Mouse (Mus musculus) layer of hippocampus, adult 11-12 months (tissue): Measurements from ENCODE around the gene Slc25a13.

Experiments
- DNase-seq: peaks from one replicate; pipeline ENCODE4 v3.0.0; 2022; ENCODE audit warnings: low spot score

The Slc25a13 gene

GRCm38 (mm10) chr6:6112767-6113528 is 104.0 kb downstream of the Slc25a13 start:
- DNase-seq = no peak

DNA sequence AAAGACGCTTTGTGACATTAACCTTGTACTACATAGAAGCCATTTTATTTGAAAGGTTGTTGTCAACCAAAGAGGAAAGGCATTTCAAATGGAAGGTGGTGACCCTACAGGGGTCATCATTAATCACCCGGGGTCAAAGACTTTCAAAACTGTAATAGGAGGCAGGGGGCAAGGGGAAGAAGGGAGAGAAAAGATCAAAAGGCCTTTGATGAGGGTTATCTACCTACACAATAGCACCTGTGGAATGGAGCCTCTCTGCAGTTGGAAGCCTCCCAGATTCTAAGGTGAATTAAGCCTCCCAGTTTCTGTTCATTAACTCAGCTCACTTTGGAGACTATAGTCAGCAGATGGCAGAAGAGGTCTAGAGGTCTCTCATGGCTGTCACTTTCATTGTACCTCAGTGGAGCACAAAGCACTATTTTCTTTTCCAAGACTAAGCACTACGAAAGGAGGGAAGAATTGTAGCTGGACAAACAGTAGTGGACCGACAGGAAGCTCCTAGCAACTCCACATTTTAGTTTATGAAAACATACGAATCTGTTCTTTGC is 109.5 kb downstream of the Slc25a13 start:
- DNase-seq = no peak

DNA sequence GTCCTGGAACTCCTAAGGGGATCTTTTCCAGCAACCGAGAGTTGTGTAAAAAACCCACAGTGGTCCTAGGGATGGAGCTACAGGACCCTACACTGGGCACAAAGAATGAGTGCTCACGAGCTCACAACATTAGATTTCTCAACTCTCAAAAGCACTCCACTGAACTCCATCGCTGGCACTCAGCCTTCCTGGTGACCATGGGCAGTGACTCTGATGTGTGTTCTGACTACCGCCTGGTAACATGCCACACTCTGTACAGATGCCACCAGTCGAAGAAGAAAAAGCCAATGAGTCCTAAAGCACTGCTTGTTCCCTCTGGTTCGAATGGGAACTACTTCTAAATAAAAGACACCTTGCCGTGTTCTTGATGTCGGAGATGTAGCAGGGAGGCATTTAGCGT is 111.4 kb downstream of the Slc25a13 start:
- DNase-seq = no peak

- DNase-seq = no peak
Observed at GRCm38 (mm10) chr6:6103469-6103868, 113.5 kb downstream of the Slc25a13 start.

- no peak for DNase-seq
Observed at GRCm38 (mm10) chr6:6101605-6102004, 115.4 kb downstream of the Slc25a13 start.

- no peak for DNase-seq
Observed at GRCm38 (mm10) chr6:6100892-6101480, 116.0 kb downstream of the Slc25a13 start.

- no peak for DNase-seq
Observed at GRCm38 (mm10) chr6:6093978-6094377, 123.0 kb downstream of the Slc25a13 start.

DNA sequence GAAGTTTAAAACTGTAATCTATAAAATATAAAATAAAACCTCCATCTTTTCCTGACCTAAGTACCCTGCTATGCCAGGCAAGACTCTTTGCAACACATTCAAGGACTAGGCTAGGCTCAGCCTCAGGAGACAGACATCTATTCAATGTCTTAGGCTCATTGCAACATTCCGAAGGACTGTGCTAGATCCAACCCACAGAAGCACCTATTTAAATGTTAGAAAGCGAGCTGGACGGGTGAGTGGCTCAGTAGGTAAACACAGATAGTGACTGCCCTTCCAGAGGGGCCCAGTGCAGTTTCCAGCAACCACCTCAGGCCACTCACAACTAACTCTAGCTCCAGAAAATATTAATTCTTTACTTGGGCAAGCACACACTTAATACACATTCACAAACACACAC is 123.5 kb downstream of the Slc25a13 start:
- DNase-seq = no peak

- no peak for DNase-seq
Observed at GRCm38 (mm10) chr6:6092497-6092896, 124.5 kb downstream of the Slc25a13 start.

DNA sequence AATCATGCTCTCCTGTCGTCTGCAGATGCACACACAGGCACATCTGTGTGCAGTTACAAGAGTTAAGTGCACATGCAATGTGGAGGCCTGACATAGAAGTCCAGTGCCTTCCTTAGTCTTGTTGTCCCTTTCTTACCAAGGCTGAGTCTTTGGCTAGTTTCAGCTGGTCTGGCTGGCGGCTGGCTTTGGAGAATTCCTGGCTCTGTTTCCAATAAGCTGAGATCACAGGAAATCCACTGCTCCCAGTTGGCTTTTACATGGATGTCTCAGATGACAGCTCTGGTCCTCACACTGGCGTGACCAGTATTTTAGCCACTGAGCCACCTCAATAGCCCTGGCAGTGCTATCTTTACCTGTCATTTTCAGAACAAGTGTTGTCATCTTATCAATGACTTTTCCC is 126.0 kb downstream of the Slc25a13 start:
- DNase-seq = no peak

DNA sequence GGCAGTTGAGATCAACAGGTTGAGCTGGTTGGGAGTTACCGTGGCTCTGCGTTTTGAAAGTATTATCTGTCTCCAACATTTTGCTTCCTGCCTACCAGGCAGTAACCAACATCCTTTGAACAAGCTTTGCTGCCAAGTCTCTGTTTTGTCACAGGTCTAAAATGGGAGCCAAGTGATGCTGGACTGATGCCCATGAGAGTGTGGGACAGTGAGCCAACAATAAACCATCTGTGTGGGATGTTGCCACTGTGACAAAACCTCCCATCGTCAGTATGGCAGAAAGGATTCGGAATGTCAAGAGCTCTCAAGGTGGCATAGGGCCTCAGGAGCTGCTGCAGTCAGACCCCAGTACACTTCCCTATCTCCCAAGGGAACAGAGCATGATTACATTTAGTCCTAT is 128.8 kb downstream of the Slc25a13 start:
- DNase-seq = peak; percentile 70

- no peak for DNase-seq
Observed at GRCm38 (mm10) chr6:6080484-6080883, 136.5 kb downstream of the Slc25a13 start.

DNA sequence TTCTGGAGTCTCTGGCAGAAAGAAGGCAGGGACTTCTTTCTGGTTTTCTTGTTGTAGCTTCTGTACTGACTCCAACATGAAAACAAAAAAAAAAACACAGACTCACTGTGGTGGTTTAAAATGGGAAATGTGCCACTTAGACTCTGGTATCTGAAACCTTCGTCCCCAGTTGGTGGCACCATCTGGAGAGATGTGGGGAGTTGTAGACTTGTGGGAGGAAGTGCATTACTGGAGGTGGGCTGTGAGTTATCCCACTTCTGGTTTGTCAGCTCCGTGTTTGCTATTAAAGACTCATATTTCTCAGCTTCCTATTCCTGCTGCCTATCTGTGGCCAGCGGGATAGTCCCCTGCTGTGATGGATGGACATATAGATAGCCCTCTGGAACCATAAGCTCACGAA is 139.7 kb downstream of the Slc25a13 start:
- DNase-seq = no peak

- no peak for DNase-seq
Observed at GRCm38 (mm10) chr6:6075940-6076447, 141.0 kb downstream of the Slc25a13 start.

DNA sequence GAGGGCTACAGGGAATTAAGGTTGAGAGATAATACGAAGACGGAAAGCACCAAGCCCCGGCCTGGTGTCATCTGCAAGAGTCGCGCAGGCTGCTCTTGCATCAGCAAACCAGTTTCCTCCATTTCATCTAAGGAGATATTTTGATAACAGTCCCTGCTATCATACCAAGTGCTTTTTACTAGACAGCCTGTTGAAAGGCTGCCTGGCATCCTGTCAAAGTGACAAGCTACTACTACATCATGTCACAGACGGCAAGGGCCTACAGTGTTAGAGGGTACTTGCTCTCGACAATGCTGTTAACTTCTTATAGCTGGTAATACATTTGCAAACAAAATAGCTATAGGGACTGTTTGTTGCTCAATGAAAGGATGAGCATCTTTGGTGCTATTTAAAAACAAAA is 145.9 kb downstream of the Slc25a13 start:
- no peak for DNase-seq

GRCm38 (mm10) chr6:6070015-6070414 is 147.0 kb downstream of the Slc25a13 start:
- no peak for DNase-seq

DNA sequence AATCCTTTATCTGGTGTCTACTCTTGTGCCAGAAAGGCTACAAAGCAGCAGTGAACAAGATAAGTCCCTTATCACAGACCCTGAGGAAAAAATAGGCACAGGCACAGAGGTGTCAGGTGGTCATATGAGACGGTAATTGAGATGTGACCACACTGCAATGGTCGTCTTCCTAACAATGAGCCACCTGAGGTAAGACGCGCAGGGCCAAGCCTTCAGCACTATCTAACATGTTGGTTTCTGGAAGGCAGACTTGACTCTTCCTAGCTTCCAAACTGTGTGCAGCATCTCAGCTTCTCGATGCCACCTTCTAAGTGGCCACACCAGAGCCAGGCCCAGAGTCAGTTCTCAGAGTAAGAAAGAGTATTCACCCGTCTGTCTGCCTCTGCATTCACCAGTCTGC is 149.8 kb downstream of the Slc25a13 start:
- no peak for DNase-seq

DNA sequence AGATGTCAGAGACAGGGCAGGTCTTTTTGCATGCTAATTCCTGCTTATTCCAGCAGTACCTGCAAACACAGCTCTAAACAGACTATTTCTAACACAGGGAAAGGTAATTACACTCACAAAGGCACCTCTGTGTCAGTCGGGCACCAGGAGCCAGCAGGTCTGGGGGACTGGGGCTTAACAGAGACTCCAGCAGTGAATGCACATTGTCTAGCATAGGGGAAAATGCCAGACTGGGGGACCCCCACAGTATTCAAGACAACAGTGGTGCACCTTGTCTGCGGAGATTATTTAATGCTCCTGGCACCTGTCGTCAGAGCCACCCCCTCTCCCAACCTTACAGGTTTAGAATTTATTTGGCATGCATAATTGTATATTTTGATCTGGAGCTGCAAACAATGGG is 158.4 kb downstream of the Slc25a13 start:
- no peak for DNase-seq

- no peak for DNase-seq
Observed at GRCm38 (mm10) chr6:6053946-6054345, 163.0 kb downstream of the Slc25a13 start.

GRCm38 (mm10) chr6:6052696-6053095 is 164.3 kb downstream of the Slc25a13 start:
- no peak for DNase-seq

GRCm38 (mm10) chr6:6046729-6047424 is 170.1 kb downstream of the Slc25a13 start:
- DNase-seq = no peak

DNA sequence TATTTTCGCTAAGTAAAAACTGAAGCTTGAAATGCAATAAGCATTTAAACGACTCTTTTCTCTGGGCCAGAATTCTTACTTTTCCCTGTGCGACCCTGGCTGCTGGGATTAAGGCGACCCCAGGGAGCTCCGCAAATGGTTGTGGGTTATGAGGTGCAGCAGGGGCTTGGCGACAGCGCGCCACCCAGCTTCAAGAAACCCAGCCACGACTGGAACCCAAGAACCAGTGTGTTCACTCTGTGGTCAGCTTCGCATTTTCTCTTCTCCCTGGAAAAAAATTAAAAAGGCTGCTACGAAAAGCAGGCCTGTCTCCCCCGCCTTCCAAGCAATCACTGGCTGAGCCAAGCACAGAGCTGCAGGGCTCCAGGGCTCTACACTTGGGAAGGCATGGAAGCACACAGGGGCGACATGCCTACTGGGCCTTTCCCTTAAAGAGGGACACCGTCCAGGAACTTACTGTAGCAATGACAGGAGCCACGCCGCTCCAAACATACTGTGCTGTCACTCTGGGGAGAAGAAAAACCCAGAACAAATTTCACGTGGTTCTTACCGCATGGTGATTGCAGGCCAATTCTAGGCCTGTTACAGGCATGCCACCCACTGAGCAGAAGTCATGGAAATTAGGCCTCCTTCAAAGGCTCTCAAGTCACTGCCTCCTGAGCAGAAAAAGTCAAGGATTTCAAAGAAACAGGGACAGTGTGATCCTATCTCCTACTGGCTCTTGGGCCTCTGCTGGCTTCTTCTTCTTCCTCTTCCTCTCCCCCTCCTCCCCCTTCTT is 178.0 kb downstream of the Slc25a13 start:
- no peak for DNase-seq
